Mouse (Mus musculus) G1E (cell line): ENCODE measurements at regions not wholly inside any gene's neighbourhood (a gene's known extent, or its start where the extent isn't known, plus 50 kb on each side); places are given as distances from the start of the nearest gene placed in this dataset.

Experiments
- CTCF ChIP-seq: IDR thresholded peaks from 2 replicates; pipeline ENCODE4 v1.5.1; 2012; ENCODE audit warnings: low read depth, low read length, inconsistent platforms, mixed read lengths
- GATA1 ChIP-seq: IDR thresholded peaks from 2 replicates; pipeline ENCODE4 v1.6.1; 2012; ENCODE audit warnings: borderline replicate concordance, low read length, inconsistent platforms, mixed read lengths

- TF ChIP-seq CTCF (no peak), GATA1 (no peak)
Observed at GRCm38 (mm10) chr13:83952862-83953261, 269.2 kb upstream of the Tmem161b start.
